Mouse (Mus musculus) limb, embryonic 15.5 days (tissue): ENCODE data around the gene Oprm1. TPM values are rescaled to one million over a fixed set of nuclear protein-coding genes. Genes with fewer than 3 reads are reported as not detected.
A peak's percentile ranks its signal among the peaks of the same experiment; 100 is the strongest.

Experiments
- ATAC-seq: fragments of 200-750 bp; cut with Nextera tagmentation; 2 replicates; pipeline ENCODE4 v1.8.0; 2017; ENCODE audit warnings: low read depth, moderate TSS enrichment; ENCODE audit not compliant: insufficient number of reproducible peaks, low FRiP score, low TSS enrichment
- H3K27ac ChIP-seq: fragments of 300-500 bp; sonication (generic); 2 replicates; pipeline ENCODE4 v1.5.1; 2015; ENCODE audit warnings: moderate library complexity, mild to moderate bottlenecking, inconsistent platforms
- H3K27me3 ChIP-seq: fragments of 300-500 bp; sonication (generic); 2 replicates; pipeline ENCODE4 v1.6.1; 2015; ENCODE audit warnings: inconsistent platforms
- H3K36me3 ChIP-seq: fragments of 300-500 bp; sonication (generic); 2 replicates; pipeline ENCODE4 v1.6.1; 2015; ENCODE audit warnings: inconsistent platforms
- H3K4me1 ChIP-seq: fragments of 300-500 bp; sonication (generic); 2 replicates; pipeline ENCODE4 v1.6.1; 2015; ENCODE audit warnings: inconsistent platforms
- H3K4me2 ChIP-seq: fragments of 300-500 bp; sonication (generic); 2 replicates; pipeline ENCODE4 v1.6.1; 2015; ENCODE audit warnings: mild to moderate bottlenecking, inconsistent platforms
- H3K4me3 ChIP-seq: fragments of 300-500 bp; sonication (generic); 2 replicates; pipeline ENCODE4 v1.5.1; 2015; ENCODE audit warnings: mild to moderate bottlenecking, inconsistent platforms
- H3K9ac ChIP-seq: fragments of 300-500 bp; sonication (generic); 2 replicates; pipeline ENCODE4 v1.6.1; 2015; ENCODE audit warnings: inconsistent platforms
- H3K9me3 ChIP-seq: fragments of 300-500 bp; sonication (generic); 2 replicates; pipeline ENCODE4 v1.6.1; 2016; ENCODE audit warnings: inconsistent platforms
- WGBS: fragments of 180-500 bp; shearing (Covaris S2); methylation state at CpG from one replicate; pipeline ENCODE4 v1.1.7; 2015; 5-methylcytosine and 5-hydroxymethylcytosine counted together
- polyA plus RNA-seq: library from polyadenylated mRNA; unstranded; fragments of >200 nt; fragmentation: Nextera tagmentation; extraction: Ambion mirVana; gene quantifications from 2 replicates; pipeline ENCODE4 v1.2.1, GENCODE M21; 2015

Gene Oprm1
- polyA plus RNA-seq, 1 experiment from 2014 or later = not detected

GRCm38 (mm10) chr10:6954533-6954932, 196.2 kb downstream of the Oprm1 start:
- Histone ChIP-seq H3K36me3 (no peaks in the 10 kb centered on the region), H3K27me3 (no peaks in the 10 kb centered on the region), H3K9me3 (no peaks in the 10 kb centered on the region), H3K4me3 (no peak overlapping the region), H3K9ac (no peak overlapping the region), H3K4me1 (no peaks in the 10 kb centered on the region), H3K4me2 (no peak overlapping the region), H3K27ac (no peak overlapping the region)
- no peak for ATAC-seq

GRCm38 (mm10) chr10:6956357-6956756, 198.1 kb downstream of the Oprm1 start:
- no peaks in the 10 kb centered on the region for H3K9me3 ChIP-seq
- WGBS = 81% methylated on average over 2 of the region's 2 CpGs

GRCm38 (mm10) chr10:6958791-6959190, 200.5 kb downstream of the Oprm1 start:
- H3K9ac ChIP-seq = no peak overlapping the region
- H3K4me1 ChIP-seq = no peaks in the 10 kb centered on the region
- 84% methylated on average over 5 of the region's 5 CpGs for WGBS
- ATAC-seq = no peak
- H3K36me3 ChIP-seq = no peaks in the 10 kb centered on the region
- no peak overlapping the region for H3K4me3 ChIP-seq
- H3K27ac ChIP-seq = no peak overlapping the region
- no peak overlapping the region for H3K4me2 ChIP-seq
- no peaks in the 10 kb centered on the region for H3K9me3 ChIP-seq
- no peaks in the 10 kb centered on the region for H3K27me3 ChIP-seq

More at GRCm38 (mm10) chr10:6956357-6956756, 198.1 kb downstream of the Oprm1 start:
- H3K4me3 ChIP-seq = no peak overlapping the region
- no peaks in the 10 kb centered on the region for H3K4me1 ChIP-seq
- no peak for ATAC-seq
- H3K36me3 ChIP-seq = no peaks in the 10 kb centered on the region
- H3K27ac ChIP-seq = no peak overlapping the region
- H3K4me2 ChIP-seq = no peak overlapping the region
- H3K27me3 ChIP-seq = no peaks in the 10 kb centered on the region
- H3K9ac ChIP-seq = no peak overlapping the region

GRCm38 (mm10) chr10:6967588-6968242, 209.4 kb downstream of the Oprm1 start:
- no peak overlapping the region for H3K9ac ChIP-seq
- no peak overlapping the region for H3K4me3 ChIP-seq
- H3K9me3 ChIP-seq = no peaks in the 10 kb centered on the region
- WGBS = 77% methylated on average over 8 of the region's 8 CpGs
- ATAC-seq = no peak
- H3K27me3 ChIP-seq = no peaks in the 10 kb centered on the region
- no peak overlapping the region for H3K4me2 ChIP-seq
- H3K27ac ChIP-seq = no peak overlapping the region
- no peaks in the 10 kb centered on the region for H3K36me3 ChIP-seq
- H3K4me1 ChIP-seq = no peaks in the 10 kb centered on the region

GRCm38 (mm10) chr10:6968334-6968733, 210.0 kb downstream of the Oprm1 start:
- no peaks in the 10 kb centered on the region for H3K27me3 ChIP-seq
- no peak for ATAC-seq
- no peaks in the 10 kb centered on the region for H3K9me3 ChIP-seq
- no peak overlapping the region for H3K4me2 ChIP-seq
- no peaks in the 10 kb centered on the region for H3K4me1 ChIP-seq
- no peak overlapping the region for H3K27ac ChIP-seq
- H3K4me3 ChIP-seq = no peak overlapping the region
- no peaks in the 10 kb centered on the region for H3K36me3 ChIP-seq
- no peak overlapping the region for H3K9ac ChIP-seq
- WGBS = 91% methylated on average over 1 of the region's 1 CpGs

- no peaks in the 10 kb centered on the region for H3K9me3 ChIP-seq
- H3K4me1 ChIP-seq = no peaks in the 10 kb centered on the region
- H3K27me3 ChIP-seq = no peaks in the 10 kb centered on the region
- no peak overlapping the region for H3K4me2 ChIP-seq
- no peak overlapping the region for H3K27ac ChIP-seq
- no peaks in the 10 kb centered on the region for H3K36me3 ChIP-seq
- ATAC-seq = no peak
- H3K4me3 ChIP-seq = no peak overlapping the region
- WGBS = 84% methylated on average over 2 of the region's 2 CpGs
- H3K9ac ChIP-seq = no peak overlapping the region
Observed at GRCm38 (mm10) chr10:6977843-6978242, 219.5 kb downstream of the Oprm1 start.

GRCm38 (mm10) chr10:6978733-6979132, 220.4 kb downstream of the Oprm1 start:
- no peak for ATAC-seq
- WGBS = 90% methylated on average over 1 of the region's 1 CpGs
- Histone ChIP-seq H3K4me2 (no peak overlapping the region), H3K27me3 (no peaks in the 10 kb centered on the region), H3K9ac (no peak overlapping the region), H3K36me3 (no peaks in the 10 kb centered on the region), H3K9me3 (no peaks in the 10 kb centered on the region), H3K4me1 (no peaks in the 10 kb centered on the region), H3K4me3 (no peak overlapping the region), H3K27ac (no peak overlapping the region)

GRCm38 (mm10) chr10:6979216-6979615, 220.9 kb downstream of the Oprm1 start:
- H3K4me3 ChIP-seq = no peak overlapping the region
- no peaks in the 10 kb centered on the region for H3K9me3 ChIP-seq
- ATAC-seq = no peak
- no peak overlapping the region for H3K27ac ChIP-seq
- no peaks in the 10 kb centered on the region for H3K36me3 ChIP-seq
- H3K27me3 ChIP-seq = no peaks in the 10 kb centered on the region
- no peak overlapping the region for H3K9ac ChIP-seq
- no peaks in the 10 kb centered on the region for H3K4me1 ChIP-seq
- no peak overlapping the region for H3K4me2 ChIP-seq
- 44% methylated on average over 7 of the region's 7 CpGs for WGBS

- no peaks in the 10 kb centered on the region for H3K4me1 ChIP-seq
- WGBS = 28% methylated on average over 8 of the region's 8 CpGs
- H3K36me3 ChIP-seq = no peaks in the 10 kb centered on the region
- H3K9ac ChIP-seq = no peak overlapping the region
- no peak overlapping the region for H3K27ac ChIP-seq
- peak overlapping the region; percentile 34 for H3K4me2 ChIP-seq
- H3K9me3 ChIP-seq = no peaks in the 10 kb centered on the region
- no peak for ATAC-seq
- H3K27me3 ChIP-seq = no peaks in the 10 kb centered on the region
- peak overlapping the region; percentile 13; the same call in 1 of the 2 replicates for H3K4me3 ChIP-seq
Observed at GRCm38 (mm10) chr10:6979789-6980188, 221.5 kb downstream of the Oprm1 start.

- H3K4me2 ChIP-seq = peak overlapping the region; percentile 34
- H3K9me3 ChIP-seq = no peaks in the 10 kb centered on the region
- no peaks in the 10 kb centered on the region for H3K4me1 ChIP-seq
- no peak overlapping the region for H3K27ac ChIP-seq
- no peaks in the 10 kb centered on the region for H3K27me3 ChIP-seq
- no peak overlapping the region for H3K9ac ChIP-seq
- 7% methylated on average over 6 of the region's 6 CpGs for WGBS
- H3K4me3 ChIP-seq = peak overlapping the region; percentile 13; the same call in 1 of the 2 replicates
- ATAC-seq = no peak
- H3K36me3 ChIP-seq = no peaks in the 10 kb centered on the region
Observed at GRCm38 (mm10) chr10:6980236-6980635, 221.9 kb downstream of the Oprm1 start.

- 61% methylated on average over 2 of the region's 2 CpGs for WGBS
- H3K9ac ChIP-seq = no peak overlapping the region
- no peak overlapping the region for H3K4me2 ChIP-seq
- H3K4me3 ChIP-seq = no peak overlapping the region
- no peaks in the 10 kb centered on the region for H3K36me3 ChIP-seq
- H3K4me1 ChIP-seq = peaks cover 2% of the 10 kb centered on the region; the same call in 1 of the 2 replicates
- H3K27me3 ChIP-seq = no peaks in the 10 kb centered on the region
- ATAC-seq = no peak
- no peaks in the 10 kb centered on the region for H3K9me3 ChIP-seq
- no peak overlapping the region for H3K27ac ChIP-seq
Observed at GRCm38 (mm10) chr10:6982751-6983151, 224.4 kb downstream of the Oprm1 start.

GRCm38 (mm10) chr10:6983431-6983830, 225.1 kb downstream of the Oprm1 start:
- WGBS = 83% methylated on average over 2 of the region's 2 CpGs
- ATAC-seq = no peak
- no peak overlapping the region for H3K27ac ChIP-seq

GRCm38 (mm10) chr10:6986246-6986645, 227.9 kb downstream of the Oprm1 start:
- 86% methylated on average over 4 of the region's 4 CpGs for WGBS
- no peak overlapping the region for H3K4me3 ChIP-seq
- no peak overlapping the region for H3K9ac ChIP-seq
- H3K4me2 ChIP-seq = no peak overlapping the region
- ATAC-seq = no peak
- no peaks in the 10 kb centered on the region for H3K27me3 ChIP-seq
- H3K27ac ChIP-seq = no peak overlapping the region
- H3K4me1 ChIP-seq = peaks cover 2% of the 10 kb centered on the region; the same call in 1 of the 2 replicates
- H3K36me3 ChIP-seq = no peaks in the 10 kb centered on the region
- no peaks in the 10 kb centered on the region for H3K9me3 ChIP-seq

More at GRCm38 (mm10) chr10:6983431-6983830, 225.1 kb downstream of the Oprm1 start:
- no peak overlapping the region for H3K4me3 ChIP-seq
- no peaks in the 10 kb centered on the region for H3K9me3 ChIP-seq
- no peaks in the 10 kb centered on the region for H3K27me3 ChIP-seq
- H3K9ac ChIP-seq = no peak overlapping the region
- no peaks in the 10 kb centered on the region for H3K36me3 ChIP-seq
- H3K4me2 ChIP-seq = no peak overlapping the region
- peaks cover 2% of the 10 kb centered on the region; the same call in 1 of the 2 replicates for H3K4me1 ChIP-seq
